In the genomic region with DNA sequence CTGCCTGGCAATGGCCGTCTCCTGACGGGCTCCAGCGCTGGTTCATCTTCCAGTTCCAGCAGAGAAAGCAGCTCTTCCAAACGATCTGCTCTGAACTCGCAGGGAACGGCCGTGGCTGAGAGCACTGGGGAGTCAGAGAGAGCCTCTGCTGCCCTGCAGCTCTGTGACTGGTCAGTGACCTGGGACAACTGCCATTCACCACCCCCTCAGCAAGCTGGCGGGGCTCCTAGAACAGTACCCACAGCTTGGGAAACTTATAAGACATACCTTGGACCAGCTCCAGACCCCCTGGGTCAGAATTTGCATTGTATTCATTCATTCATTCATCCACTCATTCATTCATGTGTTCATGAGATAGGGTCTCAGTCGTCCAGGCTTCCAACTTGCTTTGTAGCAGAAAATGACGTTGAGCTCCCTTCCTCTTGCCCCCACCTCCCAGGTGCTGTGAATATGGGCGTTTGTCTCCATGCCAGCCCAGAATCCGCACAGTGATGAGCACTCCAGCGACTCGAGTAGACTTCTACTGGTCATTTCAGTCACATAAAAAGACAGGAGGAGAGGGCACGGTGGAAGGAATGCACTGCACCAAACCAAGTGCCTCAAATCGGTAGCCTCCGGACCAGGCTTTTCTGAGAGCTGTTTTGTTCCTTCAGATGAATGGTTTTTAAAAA, we compare ENCODE assay signal across 17 mouse cellular contexts. TPM values are rescaled to one million over a fixed set of nuclear protein-coding genes. Genes with fewer than 3 reads are reported as not detected.
DNase-seq lines count a peak whose midpoint lies in the region; ATAC-seq and TF ChIP-seq lines count a peak whose summit lies in the region.
"Had no signal": no experiment of that assay in that cellular context is flagged by ENCODE, and none has a peak within 500 bp of the region (broad histone marks: within the 10 kb centered on the region; RNA-seq: fewer than 3 reads in every experiment).

No protein-coding gene starts in this region.

- no peak overlapping the region for H3K4me3 ChIP-seq in left cerebral cortex, adult 2 months
- no peak overlapping the region for H3K4me3 ChIP-seq in hindbrain, embryonic 13.5 days
- H3K4me3 ChIP-seq in liver, embryonic 12.5 days, result no peak overlapping the region
- H3K4me3 ChIP-seq: megakaryocyte, embryonic 14.5 days had no signal

- TF ChIP-seq CTCF in left cerebral cortex, adult 2 months (IDR thresholded peaks at IDR 0.05), result no peak

- intact Hi-C loops in left cerebral cortex, adult 2 months (cut with DNase I), result loop anchor here (1.0 to 2.0 kb wide), 2 partner anchors 28 to 206 kb away; no protein-coding TSS in a partner anchor
- intact Hi-C loops in left cerebral cortex, postnatal 36 days (cut with DNase I), result loop anchor here (1.0 to 2.0 kb wide), 2 partner anchors 28 kb away; a partner anchor contains a TSS

- 0 out of 2 replicates have a peak overlapping the region, but pooled peaks have one; percentile 24 for H3K9ac ChIP-seq in hindbrain, embryonic 13.5 days
- no peak overlapping the region for H3K9ac ChIP-seq in liver, embryonic 12.5 days

- H3K4me1 ChIP-seq in hindbrain, embryonic 13.5 days (replicated peaks), result peaks cover 26% of the 10 kb centered on the region
- H3K4me1 ChIP-seq in liver, embryonic 12.5 days, result peaks cover 28% of the 10 kb centered on the region

- H3K27me3 ChIP-seq in hindbrain, embryonic 13.5 days, result no peaks in the 10 kb centered on the region
- H3K27me3 ChIP-seq in liver, embryonic 12.5 days (replicated peaks), result 0 out of 2 replicates have a peak, but pooled peaks cover 4% of the 10 kb centered on the region
- H3K27me3 ChIP-seq: CH12.LX; megakaryocyte, embryonic 14.5 days had no signal

- ATAC-seq in hindbrain, embryonic 13.5 days (ENCODE audit: low FRiP score), result no peak
- ATAC-seq in liver, embryonic 12.5 days, result no peak

- H3K9me3 ChIP-seq in hindbrain, embryonic 13.5 days, result no peaks in the 10 kb centered on the region
- no peaks in the 10 kb centered on the region for H3K9me3 ChIP-seq in liver, embryonic 12.5 days (replicated peaks)

- H3K4me2 ChIP-seq in hindbrain, embryonic 13.5 days, result no peak overlapping the region
- H3K4me2 ChIP-seq in liver, embryonic 12.5 days, result no peak overlapping the region

- DNase-seq in left cerebral cortex, adult 2 months (ENCODE audit: extremely low spot score in 1 of 2, low spot score in 2 of 2), result no peak
- no peak for DNase-seq in left cerebral cortex, postnatal 36 days (ENCODE audit: low spot score in 2 of 2)
- peak; percentile 33 for DNase-seq in brain, adult 2 months (ENCODE audit: low read depth, low spot score)
- peak; percentile 29 to 35 for DNase-seq in cerebellum, postnatal 36 days
- DNase-seq in urinary bladder, adult 18-20 months (ENCODE audit: low spot score in 2 of 2), result no peak
- DNase-seq: adrenal gland, postnatal 36 days; gastrocnemius, postnatal 14 days; heart, postnatal 14 days; kidney, adult 18-20 months; right cerebral cortex, postnatal 14 days had no signal

- H3K36me3 ChIP-seq in hindbrain, embryonic 13.5 days, result peaks cover 10% of the 10 kb centered on the region
- H3K36me3 ChIP-seq in liver, embryonic 12.5 days, result peaks cover 19% of the 10 kb centered on the region

- H3K27ac ChIP-seq in left cerebral cortex, adult 2 months, result peak overlapping the region; percentile 63
- peak overlapping the region; percentile 78 for H3K27ac ChIP-seq in hindbrain, embryonic 13.5 days
- H3K27ac ChIP-seq in liver, embryonic 12.5 days, result no peak overlapping the region

- 58% methylated on average over 17 of the region's 17 CpGs for WGBS in hindbrain, embryonic 13.5 days
- 66% methylated on average over 17 of the region's 17 CpGs for WGBS in liver, embryonic 12.5 days (ENCODE audit: insufficient replicate concordance)

RNA-seq across cellular contexts. Expression of a gene that starts 15.4 kb away (rescaled TPM):
- total RNA-seq in left cerebral cortex, adult 2 months (2021), result 10 to 100 TPM in 1 of 2 experiments, 1 to 10 TPM in 1; 10.0 to 11.5 TPM
- total RNA-seq in left cerebral cortex, postnatal 36 days (2021), result 10 to 100 TPM; 10.2 to 14.6 TPM
- polyA plus RNA-seq in hindbrain, embryonic 13.5 days (2015; fragmentation: Nextera tagmentation; extraction: Ambion mirVana), result 8.9 and 9.1 TPM in 2 replicates
- polyA plus RNA-seq in liver, embryonic 12.5 days (2016; fragmentation: Nextera tagmentation; extraction: Ambion mirVana), result 27.0 and 27.4 TPM in 2 replicates

RNA-seq across cellular contexts. Expression of a gene that starts 18.4 kb away (rescaled TPM):
- total RNA-seq in left cerebral cortex, adult 2 months (2021), result 10 to 100 TPM; 12.8 to 14.2 TPM
- total RNA-seq in left cerebral cortex, postnatal 36 days (2021), result 10 to 100 TPM; 12.4 to 13.9 TPM
- polyA plus RNA-seq in hindbrain, embryonic 13.5 days (2015; fragmentation: Nextera tagmentation; extraction: Ambion mirVana), result 14.2 and 16.8 TPM in 2 replicates
- 24.5 and 26.1 TPM in 2 replicates for polyA plus RNA-seq in liver, embryonic 12.5 days (2016; fragmentation: Nextera tagmentation; extraction: Ambion mirVana)

RNA-seq across cellular contexts. Expression of a gene that starts 26.4 kb away (rescaled TPM):
- 10 to 100 TPM; 79.3 to 82.7 TPM for total RNA-seq in left cerebral cortex, adult 2 months (2021)
- 10 to 100 TPM; 88.7 to 95.3 TPM for total RNA-seq in left cerebral cortex, postnatal 36 days (2021)
- 14.8 and 15.6 TPM in 2 replicates for polyA plus RNA-seq in hindbrain, embryonic 13.5 days (2015; fragmentation: Nextera tagmentation; extraction: Ambion mirVana)
- 1.0 and 1.3 TPM in 2 replicates for polyA plus RNA-seq in liver, embryonic 12.5 days (2016; fragmentation: Nextera tagmentation; extraction: Ambion mirVana)
- total RNA-seq: neutrophil, adult 5-6 weeks had no signal

RNA-seq across cellular contexts. Expression of a gene that starts 28.0 kb away (rescaled TPM):
- total RNA-seq in left cerebral cortex, adult 2 months (2021), result 10 to 100 TPM; 11.1 to 11.7 TPM
- total RNA-seq in left cerebral cortex, postnatal 36 days (2021), result 10 to 100 TPM; 11.8 to 12.9 TPM
- polyA plus RNA-seq in hindbrain, embryonic 13.5 days (2015; fragmentation: Nextera tagmentation; extraction: Ambion mirVana), result 1.9 and 2.3 TPM in 2 replicates
- polyA plus RNA-seq in liver, embryonic 12.5 days (2016; fragmentation: Nextera tagmentation; extraction: Ambion mirVana), result 2.2 TPM in 2 replicates

RNA-seq across cellular contexts. Expression of a gene that starts 28.2 kb away (rescaled TPM):
- not detected for total RNA-seq in left cerebral cortex, adult 2 months (2021)
- total RNA-seq in left cerebral cortex, postnatal 36 days (2021), result not detected
- polyA plus RNA-seq in hindbrain, embryonic 13.5 days (2015; fragmentation: Nextera tagmentation; extraction: Ambion mirVana), result 0.51 TPM in 1 of 2 replicates, not detected in the other
- polyA plus RNA-seq in liver, embryonic 12.5 days (2016; fragmentation: Nextera tagmentation; extraction: Ambion mirVana), result 0.45 TPM in 1 of 2 replicates, not detected in the other
- total RNA-seq: CH12.LX; common myeloid progenitor, adult 5-6 weeks; heart, postnatal 14 days; left cerebral cortex, postnatal 25 days had no signal

Comparison
In these comparisons a context has a peak if more than half of its experiments do, and no peak if none do; other contexts are left out.
1. DNase-seq: peak in brain, adult 2 months (single experiment) and cerebellum, postnatal 36 days (2 of 2); none in left cerebral cortex, adult 2 months (0 of 2), left cerebral cortex, postnatal 36 days (0 of 2) and urinary bladder, adult 18-20 months (0 of 2).